Mouse (Mus musculus): Measurements from ENCODE around the gene Hmgb1. TPM values are rescaled to one million over a fixed set of nuclear protein-coding genes. Genes with fewer than 3 reads are reported as not detected.
"Not testable (repeated sequence)": the region's sequence is repeated elsewhere in the genome, so short reads cannot be mapped to it uniquely, and the experiment has no call there.

The Hmgb1 gene
- polyA plus RNA-seq, 1 experiment from 2014 or later = 1,140 TPM

- H3K9me3 ChIP-seq = no peaks in the 10 kb centered on the region
- no peaks in the 10 kb centered on the region for H3K27me3 ChIP-seq
- no peak overlapping the region for H3K4me3 ChIP-seq
- no peak for ATAC-seq (replicated peaks)
- H3K4me1 ChIP-seq = no peaks in the 10 kb centered on the region
- no peak overlapping the region for H3K9ac ChIP-seq (replicated peaks)
- H3K36me3 ChIP-seq = no peaks in the 10 kb centered on the region
- H3K4me2 ChIP-seq (replicated peaks) = no peak overlapping the region
- no peak overlapping the region for H3K27ac ChIP-seq (replicated peaks)
- WGBS = 77% methylated on average over 7 of the region's 7 CpGs
Measured at GRCm38 (mm10) chr5:149162890-149163289, 21.4 kb downstream of the Hmgb1 start.

GRCm38 (mm10) chr5:149160469-149160868 lies 23.8 kb downstream of the Hmgb1 start:
- Histone ChIP-seq H3K9ac (replicated peaks) (no peak overlapping the region), H3K36me3 (no peaks in the 10 kb centered on the region), H3K27me3 (no peaks in the 10 kb centered on the region), H3K4me1 (no peaks in the 10 kb centered on the region), H3K4me3 (no peak overlapping the region), H3K27ac (replicated peaks) (no peak overlapping the region), H3K4me2 (replicated peaks) (no peak overlapping the region), H3K9me3 (no peaks in the 10 kb centered on the region)
- ATAC-seq (replicated peaks) = no peak
- WGBS = 81% methylated on average over 4 of the region's 4 CpGs

GRCm38 (mm10) chr5:149159021-149159420 lies 25.3 kb downstream of the Hmgb1 start:
- Histone ChIP-seq H3K4me1 (no peaks in the 10 kb centered on the region), H3K4me3 (no peak overlapping the region), H3K27me3 (no peaks in the 10 kb centered on the region), H3K36me3 (no peaks in the 10 kb centered on the region), H3K9ac (replicated peaks) (no peak overlapping the region), H3K4me2 (replicated peaks) (no peak overlapping the region), H3K9me3 (no peaks in the 10 kb centered on the region), H3K27ac (replicated peaks) (no peak overlapping the region)
- ATAC-seq (replicated peaks) = no peak
- 93% methylated on average over 6 of the region's 6 CpGs for WGBS

GRCm38 (mm10) chr5:149156886-149157563 lies 27.3 kb downstream of the Hmgb1 start:
- ATAC-seq (replicated peaks) = no peak
- Histone ChIP-seq H3K27ac (replicated peaks) (no peak overlapping the region), H3K36me3 (no peaks in the 10 kb centered on the region), H3K4me2 (replicated peaks) (no peak overlapping the region), H3K4me1 (no peaks in the 10 kb centered on the region), H3K9ac (replicated peaks) (no peak overlapping the region), H3K9me3 (no peaks in the 10 kb centered on the region), H3K4me3 (no peak overlapping the region), H3K27me3 (no peaks in the 10 kb centered on the region)
- WGBS = 92% methylated on average over 18 of the region's 18 CpGs

GRCm38 (mm10) chr5:149152774-149153155 lies 31.5 kb downstream of the Hmgb1 start:
- H3K4me3 ChIP-seq = no peak overlapping the region

GRCm38 (mm10) chr5:149152063-149152773 lies 32.1 kb downstream of the Hmgb1 start:
- no peak for ATAC-seq (replicated peaks)

More at GRCm38 (mm10) chr5:149152774-149153155, 31.5 kb downstream of the Hmgb1 start:
- no peak for ATAC-seq (replicated peaks)
- no peaks in the 10 kb centered on the region for H3K27me3 ChIP-seq
- 67% methylated on average over 12 of the region's 12 CpGs for WGBS
- no peaks in the 10 kb centered on the region for H3K9me3 ChIP-seq
- no peak overlapping the region for H3K27ac ChIP-seq (replicated peaks)
- H3K36me3 ChIP-seq = no peaks in the 10 kb centered on the region
- H3K9ac ChIP-seq (replicated peaks) = no peak overlapping the region
- no peaks in the 10 kb centered on the region for H3K4me1 ChIP-seq
- no peak overlapping the region for H3K4me2 ChIP-seq (replicated peaks)

GRCm38 (mm10) chr5:149150882-149151281 lies 33.4 kb downstream of the Hmgb1 start:
- Histone ChIP-seq H3K4me2 (replicated peaks) (no peak overlapping the region), H3K9me3 (no peaks in the 10 kb centered on the region), H3K4me1 (no peaks in the 10 kb centered on the region), H3K27ac (replicated peaks) (no peak overlapping the region), H3K4me3 (no peak overlapping the region), H3K36me3 (no peaks in the 10 kb centered on the region), H3K27me3 (no peaks in the 10 kb centered on the region), H3K9ac (replicated peaks) (no peak overlapping the region)
- no peak for ATAC-seq (replicated peaks)
- WGBS = 97% methylated on average over 3 of the region's 3 CpGs

More at GRCm38 (mm10) chr5:149152063-149152773, 32.1 kb downstream of the Hmgb1 start:
- H3K4me1 ChIP-seq = no peaks in the 10 kb centered on the region
- WGBS = 53% methylated on average over 13 of the region's 13 CpGs
- H3K27me3 ChIP-seq = no peaks in the 10 kb centered on the region
- no peaks in the 10 kb centered on the region for H3K36me3 ChIP-seq
- H3K4me3 ChIP-seq = no peak overlapping the region
- H3K9ac ChIP-seq (replicated peaks) = no peak overlapping the region
- no peak overlapping the region for H3K4me2 ChIP-seq (replicated peaks)
- H3K9me3 ChIP-seq = no peaks in the 10 kb centered on the region
- H3K27ac ChIP-seq (replicated peaks) = no peak overlapping the region

- H3K27me3 ChIP-seq = no peaks in the 10 kb centered on the region
- H3K9me3 ChIP-seq = no peaks in the 10 kb centered on the region
- no peak for ATAC-seq (replicated peaks)
- no peak overlapping the region for H3K4me3 ChIP-seq
- H3K4me1 ChIP-seq = no peaks in the 10 kb centered on the region
- H3K27ac ChIP-seq (replicated peaks) = no peak overlapping the region
- WGBS = 83% methylated on average over 8 of the region's 8 CpGs
- H3K36me3 ChIP-seq = no peaks in the 10 kb centered on the region
- H3K4me2 ChIP-seq (replicated peaks) = no peak overlapping the region
- no peak overlapping the region for H3K9ac ChIP-seq (replicated peaks)
Measured at GRCm38 (mm10) chr5:149147386-149148000, 36.8 kb downstream of the Hmgb1 start.

- ATAC-seq (replicated peaks) = no peak
Measured at GRCm38 (mm10) chr5:149146691-149147090, 37.6 kb downstream of the Hmgb1 start.

GRCm38 (mm10) chr5:149143766-149144375 lies 40.4 kb downstream of the Hmgb1 start:
- no peaks in the 10 kb centered on the region for H3K4me1 ChIP-seq
- H3K9me3 ChIP-seq = no peaks in the 10 kb centered on the region
- H3K9ac ChIP-seq (replicated peaks) = no peak overlapping the region
- no peak for ATAC-seq (replicated peaks)
- no peaks in the 10 kb centered on the region for H3K36me3 ChIP-seq
- H3K4me2 ChIP-seq (replicated peaks) = no peak overlapping the region
- 79% methylated on average over 25 of the region's 25 CpGs for WGBS
- no peak overlapping the region for H3K27ac ChIP-seq (replicated peaks)
- H3K4me3 ChIP-seq = no peak overlapping the region
- no peaks in the 10 kb centered on the region for H3K27me3 ChIP-seq

More at GRCm38 (mm10) chr5:149146691-149147090, 37.6 kb downstream of the Hmgb1 start:
- no peak overlapping the region for H3K4me2 ChIP-seq (replicated peaks)
- H3K36me3 ChIP-seq = no peaks in the 10 kb centered on the region
- H3K9me3 ChIP-seq = no peaks in the 10 kb centered on the region
- no peak overlapping the region for H3K27ac ChIP-seq (replicated peaks)
- 92% methylated on average over 7 of the region's 7 CpGs for WGBS
- no peak overlapping the region for H3K9ac ChIP-seq (replicated peaks)
- no peak overlapping the region for H3K4me3 ChIP-seq
- no peaks in the 10 kb centered on the region for H3K27me3 ChIP-seq
- no peaks in the 10 kb centered on the region for H3K4me1 ChIP-seq

GRCm38 (mm10) chr5:149141155-149141554 lies 43.1 kb downstream of the Hmgb1 start:
- H3K36me3 ChIP-seq; H3K4me2 ChIP-seq (replicated peaks); H3K27me3 ChIP-seq; ATAC-seq (replicated peaks); H3K27ac ChIP-seq (replicated peaks); H3K9me3 ChIP-seq; H3K9ac ChIP-seq (replicated peaks); H3K4me3 ChIP-seq; H3K4me1 ChIP-seq: not testable (repeated sequence)
- WGBS = 93% methylated on average over 1 of the region's 1 CpGs

- H3K27me3 ChIP-seq = no peaks in the 10 kb centered on the region
- H3K27ac ChIP-seq (replicated peaks) = no peak overlapping the region
- H3K4me1 ChIP-seq = no peaks in the 10 kb centered on the region
- H3K36me3 ChIP-seq = no peaks in the 10 kb centered on the region
- ATAC-seq (replicated peaks) = no peak
- H3K4me3 ChIP-seq = no peak overlapping the region
- no peak overlapping the region for H3K9ac ChIP-seq (replicated peaks)
- WGBS = 66% methylated on average over 9 of the region's 9 CpGs
- no peaks in the 10 kb centered on the region for H3K9me3 ChIP-seq
- no peak overlapping the region for H3K4me2 ChIP-seq (replicated peaks)
Measured at GRCm38 (mm10) chr5:149140336-149140735, 44.0 kb downstream of the Hmgb1 start.

Measured in forebrain, embryonic 15.5 days (tissue).